Mouse (Mus musculus) embryo, embryonic 11.5 days (tissue): ENCODE measurements at regions not wholly inside any gene's neighbourhood (a gene's known extent, or its start where the extent isn't known, plus 50 kb on each side); places are given as distances from the start of the nearest gene placed in this dataset.
A peak's percentile ranks its signal among the peaks of the same experiment; 100 is the strongest.

Source experiments
- DNase-seq: peaks from one replicate; pipeline ENCODE4 v3.0.0-alpha.2; 2012; ENCODE audit warnings: low read depth, low spot score

GRCm38 (mm10) chr2:159645861-159646260 lies 688.1 kb downstream of the Gm826 start:
- peak; percentile 17 for DNase-seq

DNA sequence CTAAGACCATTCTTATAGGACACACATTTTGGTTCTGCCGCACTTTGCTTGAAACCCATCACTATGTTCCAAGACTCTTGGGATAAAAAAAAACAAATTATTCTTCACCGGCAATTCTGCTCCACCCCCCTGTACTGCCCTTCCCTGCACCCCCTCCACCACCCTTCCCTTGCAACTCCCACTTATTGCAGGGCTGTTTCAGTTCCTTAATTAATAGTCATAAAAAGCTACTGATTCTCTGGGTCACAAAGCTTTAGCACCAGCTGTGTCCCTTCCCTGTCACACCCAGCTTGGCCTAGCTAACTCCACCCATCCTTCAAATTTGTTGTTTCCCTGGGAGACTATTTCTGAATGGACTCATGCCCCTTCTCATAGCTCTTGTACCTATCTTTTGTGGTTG lies 687.4 kb downstream of the Gm826 start:
- no peak for DNase-seq

DNA sequence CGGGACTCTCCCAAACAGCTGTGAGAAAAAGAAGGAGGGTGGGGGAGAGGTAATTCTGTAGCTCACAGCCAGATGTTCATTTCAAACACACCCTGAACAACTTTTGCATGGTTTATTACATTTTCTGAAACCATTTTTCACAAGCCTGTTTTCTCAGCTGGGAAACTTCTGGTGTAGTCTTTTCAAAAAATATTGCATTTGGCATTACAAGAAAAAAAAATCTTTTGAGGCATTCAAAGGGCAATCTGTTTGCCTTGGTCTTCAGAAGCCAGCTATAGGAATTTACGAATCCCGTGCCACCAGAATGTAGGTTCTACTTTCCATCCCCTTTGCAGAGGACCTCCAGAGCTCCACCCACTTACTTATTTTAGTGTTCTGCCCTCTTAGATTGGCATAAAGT lies 681.7 kb downstream of the Gm826 start:
- DNase-seq = no peak

DNA sequence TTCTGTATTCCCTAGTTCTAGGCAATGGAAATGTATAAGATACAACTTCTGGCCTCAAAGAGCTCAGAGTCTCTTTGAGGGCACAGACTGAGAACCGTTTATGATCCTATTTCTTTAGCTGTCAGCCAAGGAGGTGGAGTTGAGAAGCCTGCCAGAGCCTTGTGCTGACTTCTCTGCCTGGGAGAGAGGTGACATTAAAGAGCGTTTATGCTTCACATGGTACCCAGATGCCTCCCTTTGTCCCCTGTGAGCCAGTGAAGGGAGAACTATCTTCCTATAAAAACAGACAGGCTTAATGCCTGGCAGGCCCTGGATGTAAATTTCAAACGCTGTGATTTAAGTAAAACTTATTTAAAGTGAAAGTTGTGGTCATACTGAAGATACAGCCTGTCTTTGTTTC lies 657.1 kb downstream of the Gm826 start:
- no peak for DNase-seq

DNA sequence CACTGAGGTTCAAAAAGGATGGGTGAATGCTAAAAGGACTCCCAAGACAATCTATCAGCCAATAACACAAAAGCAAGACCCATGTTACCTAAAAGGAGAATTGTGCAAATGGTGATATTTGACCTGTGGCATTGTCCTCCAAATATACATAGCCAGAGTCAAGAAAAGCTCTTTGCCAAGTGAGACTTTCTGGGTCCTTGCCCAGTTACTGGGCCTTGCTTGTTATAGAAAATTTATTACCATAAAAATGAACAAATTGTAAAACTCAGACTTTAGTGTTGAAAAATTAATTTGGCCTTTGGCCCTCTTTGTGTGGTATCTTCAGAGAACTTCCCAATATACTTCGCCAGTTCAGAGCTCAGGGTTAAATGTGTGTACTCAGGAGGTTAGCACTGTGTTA lies 653.3 kb downstream of the Gm826 start:
- no peak for DNase-seq

DNA sequence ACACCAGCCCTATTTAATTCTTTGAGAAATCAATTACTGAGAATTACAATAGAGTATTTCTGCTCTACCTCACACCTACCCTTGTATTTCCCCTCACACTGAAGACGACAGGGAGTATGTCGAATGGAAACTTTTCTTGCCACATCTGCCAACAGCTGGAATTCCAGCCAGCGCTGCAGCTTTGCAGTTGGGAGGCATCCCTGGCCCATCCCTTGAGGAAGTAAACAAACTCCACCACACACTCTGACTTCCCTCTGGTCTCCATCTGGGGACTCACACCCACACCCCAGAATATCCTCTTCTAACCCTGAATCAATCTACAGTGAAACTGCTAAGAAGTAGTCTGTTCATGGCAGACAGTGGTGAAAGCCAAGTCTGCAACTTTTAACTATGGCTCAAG lies 630.9 kb downstream of the Gm826 start:
- no peak for DNase-seq

GRCm38 (mm10) chr2:159708141-159708540 lies 625.8 kb downstream of the Gm826 start:
- no peak for DNase-seq

- DNase-seq = no peak
Measured at GRCm38 (mm10) chr2:159714633-159715032, 619.3 kb downstream of the Gm826 start.

DNA sequence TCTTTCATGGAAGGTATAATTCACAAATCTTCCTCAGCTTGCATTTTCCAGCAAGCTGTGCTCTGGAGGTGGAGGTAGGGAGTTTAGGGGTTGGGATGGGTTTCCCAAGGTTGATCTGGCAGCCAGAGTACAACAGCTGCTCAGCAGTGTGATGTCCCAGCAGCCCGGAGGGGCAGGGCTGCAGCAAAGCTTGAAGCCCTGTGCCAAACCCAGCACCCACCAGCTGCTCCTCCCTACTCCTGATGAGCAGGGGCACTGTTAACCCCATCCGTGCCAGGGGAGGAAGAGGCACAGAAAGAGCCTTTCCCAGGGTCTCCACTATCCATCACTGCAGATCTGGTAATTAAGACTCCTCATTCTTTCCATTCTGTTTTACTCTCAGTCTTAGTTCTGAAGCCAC lies 615.2 kb downstream of the Gm826 start:
- no peak for DNase-seq

- no peak for DNase-seq
Measured at GRCm38 (mm10) chr2:159725158-159726076, 608.5 kb downstream of the Gm826 start.

- DNase-seq = no peak
Measured at GRCm38 (mm10) chr2:159729301-159729700, 604.7 kb downstream of the Gm826 start.

DNA sequence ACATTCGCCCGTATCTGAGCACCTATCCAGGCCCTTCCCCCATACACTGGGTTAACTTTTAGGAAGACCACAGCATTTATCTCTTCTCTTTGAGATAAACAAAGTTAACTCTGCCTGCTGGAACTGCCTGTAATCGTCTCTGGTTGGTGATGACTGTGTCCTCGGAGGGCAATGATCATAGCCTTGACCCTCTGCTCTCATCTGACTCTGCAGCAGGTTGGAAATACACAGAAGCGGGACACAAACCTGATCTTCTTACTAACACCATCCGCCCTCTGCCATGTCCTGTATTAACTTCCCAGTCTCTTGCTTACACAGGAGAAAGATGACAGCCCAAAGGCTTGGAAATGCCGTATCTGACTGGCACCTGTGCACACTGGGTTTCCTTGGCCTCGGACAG lies 603.7 kb downstream of the Gm826 start:
- no peak for DNase-seq

DNA sequence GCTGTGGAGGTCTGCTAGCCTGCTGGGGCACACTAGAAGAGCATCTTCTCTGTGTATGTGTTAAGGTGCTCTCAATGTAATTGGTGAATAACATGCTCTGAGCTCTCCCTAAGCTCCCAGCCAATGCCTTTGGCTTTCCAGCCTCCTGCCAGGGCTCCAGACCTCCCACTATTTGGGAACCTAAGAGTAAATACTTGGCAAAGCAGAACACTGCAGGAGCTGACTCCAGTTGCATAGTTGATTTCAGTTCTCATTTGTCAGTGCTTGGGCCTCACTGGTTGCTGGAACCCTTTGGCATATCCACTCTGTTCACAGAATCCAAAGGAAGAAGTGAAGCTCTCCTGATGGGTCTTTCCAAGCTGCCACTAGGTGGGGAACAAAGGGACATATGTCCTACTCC lies 602.7 kb downstream of the Gm826 start:
- no peak for DNase-seq

DNA sequence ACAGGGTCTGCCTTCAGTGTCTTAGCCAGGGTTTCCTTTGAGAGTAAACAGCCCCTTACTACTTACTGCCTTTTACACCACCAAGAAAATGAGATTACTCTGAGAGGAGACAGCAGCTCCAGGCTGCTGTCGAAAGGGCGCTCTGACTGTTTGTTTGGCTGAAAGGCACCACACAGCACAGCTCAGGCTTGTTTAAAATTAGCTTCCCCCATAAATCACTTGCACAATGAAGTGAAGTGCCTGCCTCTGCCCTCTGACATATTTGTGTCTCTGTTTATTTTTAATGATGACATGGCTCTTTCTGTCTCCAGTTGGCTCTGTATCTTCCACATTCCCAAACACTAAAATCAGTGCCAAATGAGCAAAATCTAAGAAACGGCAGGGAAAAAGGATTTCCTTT lies 601.5 kb downstream of the Gm826 start:
- DNase-seq = no peak

DNA sequence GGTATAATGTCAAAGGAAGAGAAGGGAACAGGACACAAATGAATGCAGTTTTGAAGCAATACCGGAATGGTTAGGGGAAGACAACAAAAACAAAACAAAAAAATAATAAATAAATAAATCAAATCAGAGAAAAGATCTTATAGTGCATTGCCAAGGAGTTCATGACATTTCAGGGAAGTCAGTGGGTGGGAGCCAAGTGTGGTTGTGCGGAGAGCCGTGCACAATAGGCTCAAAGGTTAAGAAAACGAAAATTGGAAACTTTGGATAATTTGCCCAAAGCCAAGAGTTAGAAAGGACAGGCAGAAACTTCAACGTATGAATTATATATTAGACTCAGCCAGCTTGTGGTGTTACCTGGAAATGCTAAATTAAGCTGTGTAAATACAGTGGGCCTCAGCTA lies 599.4 kb downstream of the Gm826 start:
- DNase-seq = no peak

DNA sequence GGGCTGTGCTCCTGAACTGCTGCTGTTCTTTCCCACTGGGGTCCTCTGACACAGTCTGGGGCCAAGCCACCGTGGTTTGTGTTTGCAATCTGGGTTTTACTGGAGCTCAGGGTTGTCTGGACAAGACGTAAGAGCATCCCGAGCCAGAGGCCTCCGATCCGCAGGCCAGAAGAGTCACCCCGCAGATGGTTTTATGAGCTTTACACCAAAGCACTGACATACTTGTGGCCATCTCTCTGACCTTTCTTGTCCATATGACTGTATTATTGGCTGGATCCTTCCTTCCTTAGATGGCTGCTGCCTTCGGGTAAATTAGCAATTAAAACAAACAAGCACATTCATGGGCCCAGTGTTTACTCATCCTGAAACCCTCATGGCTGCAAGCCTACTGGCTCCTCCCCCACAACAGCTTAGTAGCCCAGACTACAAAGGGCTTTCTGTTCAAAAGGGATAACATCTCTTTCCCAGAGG lies 578.4 kb downstream of the Gm826 start:
- DNase-seq = peak; percentile 5

- no peak for DNase-seq
Measured at GRCm38 (mm10) chr2:159760806-159761205, 573.2 kb downstream of the Gm826 start.

GRCm38 (mm10) chr2:159763115-159763514 lies 570.8 kb downstream of the Gm826 start:
- DNase-seq = no peak
